Mouse (Mus musculus) embryonic fibroblast, embryonic 13.5 days (primary cell): ENCODE measurements at regions not wholly inside any gene's neighbourhood (a gene's known extent, or its start where the extent isn't known, plus 50 kb on each side); places are given as distances from the start of the nearest gene placed in this dataset.

Experiments used
- CTCF ChIP-seq: IDR thresholded peaks from 2 replicates; pipeline ENCODE4 v1.5.1; 2011; ENCODE audit warnings: mild to moderate bottlenecking, control low read depth, low read length, moderate library complexity, borderline replicate concordance; ENCODE audit not compliant: insufficient read depth
- POLR2A ChIP-seq: IDR thresholded peaks from 2 replicates; pipeline ENCODE4 v1.6.1; 2011; ENCODE audit warnings: low read depth, mild to moderate bottlenecking, control low read depth, low read length, moderate library complexity

DNA sequence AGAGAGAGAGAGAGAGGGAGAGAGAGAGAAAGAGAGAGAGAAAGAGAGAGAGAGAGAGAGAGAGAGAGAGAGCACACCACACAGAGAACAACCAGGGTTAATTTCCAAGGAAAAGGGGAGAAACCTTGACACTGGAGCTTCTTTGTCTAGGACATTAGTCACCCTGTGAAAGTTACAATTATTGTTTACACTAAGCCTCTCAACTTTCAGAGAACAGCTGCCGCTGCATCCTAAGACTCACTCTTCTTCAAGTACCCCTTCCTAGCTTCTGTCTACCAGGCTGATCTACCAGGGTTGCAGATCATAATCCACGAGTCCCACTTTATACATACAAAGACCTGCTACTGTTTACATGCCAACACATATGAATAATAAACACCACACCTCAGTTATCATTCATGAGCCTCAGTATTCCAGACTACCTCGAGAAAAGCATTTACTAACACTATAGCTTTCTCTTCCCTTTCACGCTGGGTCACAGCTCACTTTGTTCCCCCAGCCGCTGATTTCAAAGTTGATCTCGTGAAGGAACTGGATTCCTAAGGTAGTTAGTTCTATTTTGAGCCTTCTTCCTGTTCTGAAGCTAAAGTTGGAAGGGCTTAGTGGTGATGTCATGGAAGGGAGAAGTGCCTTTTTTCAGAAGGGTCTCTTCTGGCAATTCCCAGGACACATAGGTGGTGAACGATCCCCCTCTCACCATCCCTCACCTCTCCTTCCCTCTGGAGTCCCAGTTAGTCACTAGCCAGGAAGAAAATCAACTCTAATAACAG is 64.8 kb upstream of the Ak4 start:
- TF ChIP-seq POLR2A: no peak
- TF ChIP-seq CTCF: no peak
